Mouse (Mus musculus) megakaryocyte, embryonic 14.5 days (primary cell): ENCODE measurements around the gene Hpcal1.

Source experiments
- FLI1 ChIP-seq: IDR thresholded peaks from 2 replicates; pipeline ENCODE4 v1.6.1; 2012; ENCODE audit warnings: low read length, inconsistent platforms, mixed read lengths
- GATA1 ChIP-seq: IDR thresholded peaks from 3 replicates; pipeline ENCODE4 v1.6.1; 2012; ENCODE audit warnings: mixed read lengths, low read length, inconsistent platforms, borderline replicate concordance

- TF ChIP-seq GATA1 (no peak), FLI1 (no peak)
These were observed 72.4 kb downstream of the Hpcal1 start for GRCm38 (mm10) chr12:17763054-17763453.
